8 mouse cellular contexts compared by ENCODE assay signal in the genomic region with DNA sequence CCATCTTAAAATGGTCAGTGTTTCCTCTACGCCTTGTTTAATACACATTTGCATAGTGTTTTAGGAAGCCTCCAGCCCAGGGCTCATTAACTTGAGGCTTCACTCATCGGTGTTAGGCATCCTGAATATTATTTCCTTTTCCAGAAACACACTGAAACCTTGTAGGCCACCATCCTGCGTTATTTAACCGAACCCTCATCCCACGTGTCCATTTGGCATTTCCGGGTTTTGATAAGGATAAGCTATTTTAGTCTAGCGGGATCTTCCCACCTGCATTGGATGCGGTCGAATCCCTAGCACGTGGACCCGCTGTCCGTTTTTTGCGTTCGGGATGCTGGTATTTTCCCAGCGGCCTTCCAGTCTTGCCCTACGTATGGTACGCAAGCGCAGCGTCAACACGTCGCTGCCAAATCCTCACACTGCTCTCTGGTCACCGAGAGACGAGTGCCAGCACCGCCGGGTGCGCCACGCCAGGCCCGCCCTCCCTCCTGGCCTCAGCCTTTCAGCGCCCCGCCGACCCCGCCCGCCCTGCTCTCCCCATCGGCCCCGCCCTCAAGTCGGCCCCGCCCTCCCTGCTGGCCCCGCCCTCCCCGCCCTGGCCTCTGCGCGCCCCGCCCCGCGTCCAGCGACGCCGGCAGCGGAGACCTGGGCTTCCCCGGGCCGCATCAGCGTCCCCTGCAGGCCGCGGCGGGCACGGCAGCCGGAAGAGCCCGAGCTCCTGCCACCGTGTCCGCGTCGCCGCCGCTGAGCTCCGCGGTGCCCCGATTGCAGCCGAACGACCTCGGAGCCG. TPM values are rescaled to one million over a fixed set of nuclear protein-coding genes. Genes with fewer than 3 reads are reported as not detected.
A peak's percentile ranks its signal among the peaks of the same experiment; 100 is the strongest.
DNase-seq lines count a peak whose midpoint lies in the region; ATAC-seq lines count a peak whose summit lies in the region.

TSS of gene Fam160b1 (plus strand) at position 340 of the 790 bp plus-strand sequence.

- WGBS in heart, embryonic 12.5 days: under 1% methylated on average over 67 of the region's 70 CpGs
- 1% methylated on average over 42 of the region's 70 CpGs for WGBS in liver, embryonic 12.5 days (ENCODE audit: insufficient replicate concordance)
- WGBS in stomach, embryonic 15.5 days: under 1% methylated on average over 33 of the region's 70 CpGs

- peak within 1 kb of the TSS; percentile 93 for H3K4me3 ChIP-seq in heart, embryonic 12.5 days
- H3K4me3 ChIP-seq in liver, embryonic 12.5 days: peak within 1 kb of the TSS; percentile 95
- peak within 1 kb of the TSS; percentile 97 for H3K4me3 ChIP-seq in stomach, embryonic 15.5 days (replicated peaks)

- DNase-seq in CD4-positive helper T cell, adult 2 months (ENCODE audit: low read depth, low spot score): peak; percentile 95
- peak; percentile 75 for DNase-seq in brain, embryonic 18.5 days (ENCODE audit: low read depth, low spot score)
- DNase-seq in kidney, postnatal 10 days: peak; percentile 96
- peak; percentile 88 to 92 for DNase-seq in natural killer cell, adult 2 months (ENCODE audit: low spot score in 2 of 2)

- ATAC-seq in erythroid progenitor cell, adult 5-6 weeks (replicated peaks; ENCODE audit: low FRiP score, poor library complexity, severe bottlenecking): peak; percentile 80
- ATAC-seq in heart, embryonic 12.5 days (ENCODE audit: insufficient number of reproducible peaks, low FRiP score): peak; percentile 93
- ATAC-seq in liver, embryonic 12.5 days: peak; percentile 91
- ATAC-seq in stomach, embryonic 15.5 days (ENCODE audit: insufficient read depth, low FRiP score, low read depth): peak; percentile 88

- H3K4me1 ChIP-seq in heart, embryonic 12.5 days (replicated peaks): peaks cover 70% of the 10 kb centered on the region
- H3K4me1 ChIP-seq in liver, embryonic 12.5 days: peaks cover 81% of the 10 kb centered on the region
- peaks cover 47% of the 10 kb centered on the region for H3K4me1 ChIP-seq in stomach, embryonic 15.5 days

- H3K9me3 ChIP-seq in heart, embryonic 12.5 days (replicated peaks): no peaks in the 10 kb centered on the region
- no peaks in the 10 kb centered on the region for H3K9me3 ChIP-seq in liver, embryonic 12.5 days (replicated peaks)
- no peaks in the 10 kb centered on the region for H3K9me3 ChIP-seq in stomach, embryonic 15.5 days

- H3K4me2 ChIP-seq in heart, embryonic 12.5 days: peak within 1 kb of the TSS; percentile 65
- H3K4me2 ChIP-seq in liver, embryonic 12.5 days: peak within 1 kb of the TSS; percentile 83
- H3K4me2 ChIP-seq in stomach, embryonic 15.5 days: peak within 1 kb of the TSS; percentile 61

- peak within 1 kb of the TSS; percentile 99 for H3K9ac ChIP-seq in heart, embryonic 12.5 days
- H3K9ac ChIP-seq in liver, embryonic 12.5 days: peak within 1 kb of the TSS; percentile 99
- H3K9ac ChIP-seq in stomach, embryonic 15.5 days: peak within 1 kb of the TSS; percentile 99

- no peaks in the 10 kb centered on the region for H3K27me3 ChIP-seq in heart, embryonic 12.5 days (replicated peaks)
- no peaks in the 10 kb centered on the region for H3K27me3 ChIP-seq in liver, embryonic 12.5 days (replicated peaks)
- no peaks in the 10 kb centered on the region for H3K27me3 ChIP-seq in stomach, embryonic 15.5 days (replicated peaks)

- H3K36me3 ChIP-seq in heart, embryonic 12.5 days: no peaks in the 10 kb centered on the region
- peaks cover 6% of the 10 kb centered on the region; the same call in 1 of the 2 replicates for H3K36me3 ChIP-seq in liver, embryonic 12.5 days
- H3K36me3 ChIP-seq in stomach, embryonic 15.5 days: no peaks in the 10 kb centered on the region

- H3K27ac ChIP-seq in heart, embryonic 12.5 days (ENCODE audit: poor library complexity, severe bottlenecking): peak within 1 kb of the TSS; percentile 98
- H3K27ac ChIP-seq in liver, embryonic 12.5 days: peak within 1 kb of the TSS; percentile 96
- peak within 1 kb of the TSS; percentile 97 for H3K27ac ChIP-seq in stomach, embryonic 15.5 days

RNA-seq across cellular contexts. Expression of gene Fam160b1, which starts in this region (rescaled TPM):
- 19.5 and 20.1 TPM in 2 replicates for total RNA-seq in erythroid progenitor cell, adult 5-6 weeks (2015; ENCODE audit: low replicate concordance)
- total RNA-seq in erythroid progenitor cell, adult 5-6 weeks (2017; ENCODE audit: low replicate concordance): 8.5 and 15.5 TPM in 2 replicates
- 15.4 TPM in 2 replicates for polyA plus RNA-seq in heart, embryonic 12.5 days (2016; fragmentation: Nextera tagmentation; extraction: Ambion mirVana)
- 9.2 and 9.5 TPM in 2 replicates for polyA plus RNA-seq in liver, embryonic 12.5 days (2016; fragmentation: Nextera tagmentation; extraction: Ambion mirVana)
- polyA plus RNA-seq in stomach, embryonic 15.5 days (2015; fragmentation: Nextera tagmentation; extraction: Ambion mirVana): 13.9 and 14.3 TPM in 2 replicates

Comparison
In these comparisons a context has a peak if more than half of its experiments do, and no peak if none do; other contexts are left out.
1. Peak in every context shown above with its lines: DNase-seq, ATAC-seq, H3K4me3 ChIP-seq and H3K27ac ChIP-seq.